Mouse (Mus musculus) layer of hippocampus, postnatal 36 days (tissue): ENCODE results near the gene Lrrc63. TPM values are rescaled to one million over a fixed set of nuclear protein-coding genes. Genes with fewer than 3 reads are reported as not detected.

Source experiments
- total RNA-seq, 2 experiments: library from RNA; stranded (reverse); gene quantifications; 2 replicates each; pipeline ENCODE4 v1.2.3; 2021

Gene Lrrc63
- total RNA-seq, 2 experiments from 2014 or later: not detected

Other genes with a start within 250 kb of the Lrrc63 start
- gene Lrch1, start 183.0 kb downstream of the Lrrc63 start, total RNA-seq: 10 to 100 TPM; 15.7 to 18.7 TPM
- 1 to 10 TPM in 1 of 2 experiments, under 1 TPM in 1; 0.85 to 1.3 TPM for gene Rubcnl, start 114.9 kb downstream of the Lrrc63 start, total RNA-seq
- gene Lcp1, start 220 bp upstream of the Lrrc63 start, total RNA-seq: 1 to 10 TPM; 6.8 to 6.9 TPM
- not detected for gene Cpb2, start 111.4 kb upstream of the Lrrc63 start, total RNA-seq
- 10 to 100 TPM; 57.2 to 65.2 TPM for gene Zc3h13, start 153.5 kb upstream of the Lrrc63 start, total RNA-seq